Mouse (Mus musculus) liver, adult (tissue): ENCODE measurements around the gene Gif.
A peak's percentile ranks its signal among the peaks of the same experiment; 100 is the strongest.

Experiments used
- GATA4 ChIP-seq: IDR thresholded peaks from 2 replicates; pipeline ENCODE4 v1.6.1; 2014; ENCODE audit warnings: mild to moderate bottlenecking, low read length; ENCODE audit not compliant: insufficient replicate concordance

The Gif gene

DNA sequence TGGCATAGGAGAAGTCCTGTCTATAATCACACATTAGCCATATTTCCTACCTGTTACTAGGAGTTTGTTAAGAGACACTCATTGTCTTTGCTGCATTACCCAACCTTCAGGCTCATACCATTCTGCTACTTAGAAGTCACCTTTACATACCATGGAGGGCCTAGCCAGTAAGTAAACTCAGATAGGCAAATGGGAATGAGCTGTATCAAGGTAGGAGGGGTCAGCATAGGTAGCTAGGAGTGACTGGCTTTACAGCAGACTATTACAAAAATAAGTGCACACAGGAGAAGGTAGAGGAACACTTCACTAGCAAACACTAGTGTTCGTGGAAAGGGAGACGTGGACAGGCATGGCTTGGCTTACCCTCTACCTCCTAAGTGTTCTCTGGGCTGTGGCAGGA lies at the start of gene Gif:
Gene Gif, plus strand, starts transcription at position 257 of the 400 bp plus-strand sequence.
- TF ChIP-seq GATA4: no peak

GRCm38 (mm10) chr19:11698342-11698741 lies 49.0 kb upstream of the Gif start:
- no peak for TF ChIP-seq GATA4

DNA sequence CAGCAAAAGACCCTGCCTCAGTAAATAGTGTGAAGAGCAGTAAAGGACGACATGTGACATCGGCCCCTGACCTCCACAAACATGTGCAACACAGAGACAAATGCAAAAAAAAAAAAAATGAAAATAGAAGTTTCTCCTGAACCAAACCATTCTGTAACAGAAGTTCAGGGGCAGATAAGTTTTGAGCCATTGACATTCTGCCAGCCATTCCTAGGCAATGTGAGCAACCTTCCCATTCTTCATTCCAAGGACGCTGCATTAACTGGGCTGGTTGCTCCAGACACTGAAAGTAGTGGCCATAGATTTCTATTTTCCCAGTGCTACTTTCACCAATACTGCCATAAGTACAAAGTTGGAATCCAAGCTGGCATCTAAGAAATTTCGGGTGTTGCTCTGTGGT lies 34.9 kb upstream of the Gif start:
- TF ChIP-seq GATA4: no peak

GRCm38 (mm10) chr19:11720071-11720470 lies 27.3 kb upstream of the Gif start:
- no peak for TF ChIP-seq GATA4

DNA sequence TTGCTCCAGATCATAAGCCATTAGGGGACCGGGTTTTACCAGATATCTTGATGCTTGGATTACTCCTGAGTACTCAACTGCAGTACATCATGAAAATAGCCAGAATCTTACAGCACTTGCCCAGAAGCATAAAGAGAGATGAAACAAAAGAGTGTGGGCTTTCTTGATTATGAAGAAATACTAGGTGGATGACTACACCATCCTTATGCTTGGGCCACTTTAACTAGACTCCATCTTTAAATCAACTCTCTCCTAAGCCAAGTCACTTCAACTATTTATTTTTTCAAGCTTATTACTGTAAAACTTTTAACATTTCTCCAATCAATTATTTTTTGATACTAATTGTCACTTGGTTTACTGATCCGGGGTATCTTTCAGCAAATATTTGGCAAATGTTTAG lies 23.5 kb upstream of the Gif start:
- TF ChIP-seq GATA4: no peak

DNA sequence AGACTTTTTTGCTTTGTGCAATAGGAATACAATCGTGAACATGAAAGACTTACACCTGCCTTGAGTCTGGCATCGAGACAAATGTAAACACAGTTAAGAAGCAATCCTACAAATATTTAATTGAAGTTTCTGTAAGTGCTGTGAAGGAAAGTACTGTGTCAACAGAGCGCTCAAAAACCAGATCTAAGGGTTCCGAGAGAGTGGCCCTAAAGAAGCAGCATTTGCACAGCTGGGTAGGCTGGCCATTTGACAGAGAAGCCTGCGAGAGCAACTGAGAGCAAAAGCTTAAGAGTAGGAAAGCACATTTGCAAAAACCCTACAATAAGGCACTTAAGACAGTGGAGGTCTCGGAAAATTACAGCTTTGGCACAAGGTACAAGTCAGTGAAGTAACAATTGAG lies 23.1 kb upstream of the Gif start:
- no peak for TF ChIP-seq GATA4

DNA sequence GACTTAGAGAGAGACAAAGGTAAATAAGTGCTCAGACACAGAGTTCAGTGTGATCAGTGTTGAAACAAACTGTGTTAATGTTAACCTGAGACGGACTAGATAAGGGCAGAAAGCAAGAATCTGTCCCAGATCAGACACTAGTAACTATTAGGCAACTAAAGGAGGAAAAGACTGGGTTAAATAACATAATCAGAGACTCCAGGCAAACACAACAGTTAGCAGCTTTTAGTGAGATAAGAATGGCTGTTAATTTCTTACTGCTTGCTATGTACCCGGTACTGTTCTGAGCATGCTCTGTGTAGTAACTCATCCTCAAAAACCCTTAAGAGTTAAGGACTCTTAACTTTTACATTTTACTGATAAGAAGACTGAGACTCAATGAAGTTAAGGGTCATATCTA lies 21.4 kb upstream of the Gif start:
- TF ChIP-seq GATA4: no peak

DNA sequence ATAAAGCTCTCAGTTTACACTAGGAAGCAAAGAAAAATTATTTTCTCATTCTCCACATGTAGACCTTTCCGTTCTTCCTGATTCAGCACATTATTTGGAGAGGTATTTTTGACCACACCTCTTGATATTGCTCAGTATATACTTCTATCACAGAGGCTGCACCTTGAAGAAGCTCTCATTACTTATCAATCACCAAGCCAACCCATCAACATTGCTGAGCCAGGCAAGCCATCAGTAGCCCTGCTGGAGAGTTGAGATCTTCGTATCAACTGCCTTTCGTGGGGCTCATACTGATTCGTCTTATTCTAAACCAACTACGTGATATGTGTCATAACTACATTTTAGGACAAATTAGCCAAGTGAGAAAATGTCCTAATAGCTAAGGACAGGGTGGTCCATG lies 20.1 kb upstream of the Gif start:
- TF ChIP-seq GATA4: no peak

GRCm38 (mm10) chr19:11730278-11730677 lies 17.1 kb upstream of the Gif start:
- TF ChIP-seq GATA4: no peak

GRCm38 (mm10) chr19:11736455-11736854 lies 10.9 kb upstream of the Gif start:
- TF ChIP-seq GATA4: no peak

- no peak for TF ChIP-seq GATA4
Measured at GRCm38 (mm10) chr19:11745680-11746079, 1.7 kb upstream of the Gif start.

DNA sequence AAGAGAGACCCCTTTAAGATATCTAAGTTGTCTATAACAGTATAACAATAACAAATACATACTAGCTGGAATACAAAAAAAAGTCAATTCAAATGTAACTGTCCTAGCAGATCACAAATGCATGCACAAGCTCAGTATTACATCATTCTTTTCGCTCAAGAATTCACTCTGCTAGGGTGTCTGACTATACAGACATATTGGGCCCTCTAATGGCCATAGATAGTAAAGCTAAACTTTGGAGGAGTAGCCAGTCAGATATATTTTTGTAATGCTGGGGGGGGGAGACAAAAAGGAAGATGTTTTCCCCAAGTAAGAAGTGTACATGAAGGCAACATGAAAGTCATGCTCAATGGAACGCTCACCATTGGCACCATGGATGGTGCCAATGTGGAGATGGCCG lies 17.7 kb downstream of the Gif start:
- no peak for TF ChIP-seq GATA4

- no peak for TF ChIP-seq GATA4
Measured at GRCm38 (mm10) chr19:11766413-11766812, 19.1 kb downstream of the Gif start.

DNA sequence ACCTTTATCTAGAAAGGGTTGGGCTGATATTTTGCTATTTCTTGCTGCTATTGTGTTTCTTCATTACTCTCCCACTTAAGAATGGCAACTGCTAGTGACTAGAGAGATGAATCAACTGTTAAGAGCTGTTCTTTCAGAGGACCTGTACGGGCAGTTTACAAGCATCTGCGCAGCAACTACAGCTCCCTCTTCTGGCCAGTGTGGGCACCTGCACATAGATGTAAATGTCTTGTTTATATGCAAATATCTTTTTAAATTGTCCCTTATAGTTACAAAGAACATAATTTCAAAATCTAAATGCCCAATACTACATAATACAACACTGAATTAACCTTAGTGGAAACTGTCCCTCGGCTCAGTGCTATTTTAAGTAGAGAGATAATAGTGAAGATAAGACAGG lies 20.8 kb downstream of the Gif start:
- no peak for TF ChIP-seq GATA4

- no peak for TF ChIP-seq GATA4
Measured at GRCm38 (mm10) chr19:11769257-11769920, 22.0 kb downstream of the Gif start.

DNA sequence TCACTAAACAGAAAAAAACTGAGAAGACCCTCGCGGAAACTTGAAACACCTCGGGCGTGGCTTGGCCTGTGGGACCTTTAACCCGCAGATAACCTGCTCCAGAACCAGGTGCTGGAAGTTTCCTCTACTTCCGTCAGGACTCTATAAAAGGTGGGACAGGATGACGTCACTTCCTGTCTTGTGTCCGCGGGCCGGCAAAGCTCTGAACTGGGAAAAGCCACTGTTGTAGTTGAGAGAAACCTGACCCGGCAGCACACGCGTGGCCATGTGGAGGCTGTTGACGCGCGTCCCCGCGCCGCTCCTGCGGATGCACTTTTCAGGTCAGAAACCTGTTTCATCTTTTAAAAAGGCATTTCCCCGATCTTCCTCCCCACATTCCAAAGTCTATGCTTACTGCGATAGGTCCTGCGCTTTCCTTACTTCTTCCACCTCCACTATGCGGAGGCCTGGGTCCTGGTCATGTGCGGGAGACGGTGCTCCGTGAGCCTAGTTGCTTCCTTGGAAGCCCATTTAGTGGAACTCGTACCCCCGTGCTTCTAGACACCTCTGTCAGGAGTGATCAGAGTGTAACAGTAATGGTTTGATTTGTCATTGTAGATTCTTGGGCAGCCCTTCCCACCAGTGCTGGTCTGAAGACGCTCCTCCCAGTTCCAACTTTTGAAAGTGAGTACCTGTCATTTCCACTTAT lies 23.0 kb downstream of the Gif start, which contains the start of gene Mrpl16:
Gene Mrpl16, plus strand, starts transcription at position 187 of the 688 bp plus-strand sequence.
- TF ChIP-seq GATA4: peak; percentile 75; the same call in 1 of the 2 replicates
